Mouse (Mus musculus): ENCODE measurements around the gene Kmt2b. TPM values are rescaled to one million over a fixed set of nuclear protein-coding genes. Genes with fewer than 3 reads are reported as not detected.

The Kmt2b gene
- polyA plus RNA-seq, 1 experiment from 2014 or later: 14.3 TPM

GRCm38 (mm10) chr7:30619202-30619601 lies 30.7 kb upstream of the Kmt2b start:
- no peaks in the 10 kb centered on the region for H3K27me3 ChIP-seq (ENCODE audit: control insufficient read depth, insufficient read depth, low read length)
- ATAC-seq (replicated peaks; ENCODE audit: low FRiP score) (no peak), DNase-seq (ENCODE audit: low spot score) (no peak)
- H3K9me3 ChIP-seq (ENCODE audit: control insufficient read depth, low read length): no peaks in the 10 kb centered on the region
- H3K9ac ChIP-seq (ENCODE audit: low read length): no peak overlapping the region
- peaks cover 3% of the 10 kb centered on the region; the same call in 1 of the 2 replicates for H3K36me3 ChIP-seq (ENCODE audit: control insufficient read depth, insufficient read depth, low read length)
- WGBS: 92% methylated on average over 3 of the region's 3 CpGs
- no peak overlapping the region for H3K4me3 ChIP-seq (ENCODE audit: low read depth, low read length)
- H3K4me2 ChIP-seq (ENCODE audit: low read depth, low read length, severe bottlenecking): no peak overlapping the region
- no peaks in the 10 kb centered on the region for H3K4me1 ChIP-seq (replicated peaks; ENCODE audit: control insufficient read depth, insufficient read depth, low read length)
- no peak overlapping the region for H3K27ac ChIP-seq (ENCODE audit: low read depth, low read length)

GRCm38 (mm10) chr7:30618658-30619057 lies 30.1 kb upstream of the Kmt2b start:
- H3K9ac ChIP-seq (ENCODE audit: low read length): no peak overlapping the region
- no peak overlapping the region for H3K4me3 ChIP-seq (ENCODE audit: low read depth, low read length)
- H3K4me1 ChIP-seq (replicated peaks; ENCODE audit: control insufficient read depth, insufficient read depth, low read length): no peaks in the 10 kb centered on the region
- WGBS: 94% methylated on average over 9 of the region's 9 CpGs
- no peak overlapping the region for H3K4me2 ChIP-seq (ENCODE audit: low read depth, low read length, severe bottlenecking)
- no peak overlapping the region for H3K27ac ChIP-seq (ENCODE audit: low read depth, low read length)
- ATAC-seq (replicated peaks; ENCODE audit: low FRiP score): no peak
- no peaks in the 10 kb centered on the region for H3K27me3 ChIP-seq (ENCODE audit: control insufficient read depth, insufficient read depth, low read length)
- peaks cover 3% of the 10 kb centered on the region; the same call in 1 of the 2 replicates for H3K36me3 ChIP-seq (ENCODE audit: control insufficient read depth, insufficient read depth, low read length)
- DNase-seq (ENCODE audit: low spot score): no peak
- H3K9me3 ChIP-seq (ENCODE audit: control insufficient read depth, low read length): no peaks in the 10 kb centered on the region

DNA sequence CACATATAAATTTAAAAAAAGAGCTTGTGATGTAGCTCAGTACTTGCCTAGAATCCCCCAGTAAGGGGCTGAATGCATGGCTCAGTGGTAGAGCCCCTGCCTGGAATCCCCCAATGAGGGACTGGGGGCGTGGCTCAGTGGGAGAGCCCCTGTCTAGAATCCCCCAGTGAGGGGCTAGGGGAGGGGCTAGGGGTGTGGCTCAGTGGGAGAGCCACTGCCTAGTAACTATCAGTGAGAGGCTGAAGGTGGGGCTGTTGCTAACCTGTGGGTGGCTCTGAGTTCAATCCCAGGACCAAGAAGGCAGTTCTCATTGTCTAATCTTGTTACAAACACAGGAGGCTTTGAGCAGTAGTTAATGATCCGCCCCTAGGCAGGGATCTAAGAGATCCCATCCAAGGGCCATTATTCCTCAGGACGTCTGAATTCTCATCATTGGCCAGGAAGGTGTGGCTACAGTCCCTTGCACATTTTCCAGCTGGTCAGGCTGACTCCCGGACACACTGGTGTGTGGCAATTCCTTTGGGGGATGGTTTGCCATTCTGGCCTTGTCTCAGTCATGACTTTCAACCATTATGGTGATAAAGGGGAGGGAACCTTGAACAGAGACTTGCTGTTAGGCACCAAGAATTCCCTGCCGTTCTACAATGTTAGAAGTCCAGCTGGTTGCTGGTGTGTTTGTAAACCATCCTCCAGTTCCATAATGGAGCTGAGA lies 26.7 kb upstream of the Kmt2b start:
- no peaks in the 10 kb centered on the region for H3K27me3 ChIP-seq (ENCODE audit: control insufficient read depth, insufficient read depth, low read length)
- no peaks in the 10 kb centered on the region for H3K9me3 ChIP-seq (ENCODE audit: control insufficient read depth, low read length)
- H3K9ac ChIP-seq (ENCODE audit: low read length): no peak overlapping the region
- no peak for DNase-seq (ENCODE audit: low spot score)
- H3K4me1 ChIP-seq (replicated peaks; ENCODE audit: control insufficient read depth, insufficient read depth, low read length): no peaks in the 10 kb centered on the region
- H3K4me3 ChIP-seq (ENCODE audit: low read depth, low read length): no peak overlapping the region
- peaks cover 3% of the 10 kb centered on the region; the same call in 1 of the 2 replicates for H3K36me3 ChIP-seq (ENCODE audit: control insufficient read depth, insufficient read depth, low read length)
- WGBS: 55% methylated on average over 5 of the region's 5 CpGs
- no peak for ATAC-seq (replicated peaks; ENCODE audit: low FRiP score)
- no peak overlapping the region for H3K4me2 ChIP-seq (ENCODE audit: low read depth, low read length, severe bottlenecking)
- no peak overlapping the region for H3K27ac ChIP-seq (ENCODE audit: low read depth, low read length)

- Histone ChIP-seq H3K4me1 (replicated peaks; ENCODE audit: control insufficient read depth, insufficient read depth, low read length) (no peaks in the 10 kb centered on the region), H3K4me2 (ENCODE audit: low read depth, low read length, severe bottlenecking) (no peak overlapping the region), H3K9me3 (ENCODE audit: control insufficient read depth, low read length) (no peaks in the 10 kb centered on the region), H3K36me3 (ENCODE audit: control insufficient read depth, insufficient read depth, low read length) (peaks cover 3% of the 10 kb centered on the region; the same call in 1 of the 2 replicates), H3K4me3 (ENCODE audit: low read depth, low read length) (no peak overlapping the region), H3K27ac (ENCODE audit: low read depth, low read length) (no peak overlapping the region), H3K9ac (ENCODE audit: low read length) (no peak overlapping the region), H3K27me3 (ENCODE audit: control insufficient read depth, insufficient read depth, low read length) (no peaks in the 10 kb centered on the region)
- DNase-seq (ENCODE audit: low spot score) (no peak), ATAC-seq (replicated peaks; ENCODE audit: low FRiP score) (no peak)
- WGBS: 88% methylated on average over 2 of the region's 2 CpGs
Observed at GRCm38 (mm10) chr7:30614454-30614853, 25.9 kb upstream of the Kmt2b start.

DNA sequence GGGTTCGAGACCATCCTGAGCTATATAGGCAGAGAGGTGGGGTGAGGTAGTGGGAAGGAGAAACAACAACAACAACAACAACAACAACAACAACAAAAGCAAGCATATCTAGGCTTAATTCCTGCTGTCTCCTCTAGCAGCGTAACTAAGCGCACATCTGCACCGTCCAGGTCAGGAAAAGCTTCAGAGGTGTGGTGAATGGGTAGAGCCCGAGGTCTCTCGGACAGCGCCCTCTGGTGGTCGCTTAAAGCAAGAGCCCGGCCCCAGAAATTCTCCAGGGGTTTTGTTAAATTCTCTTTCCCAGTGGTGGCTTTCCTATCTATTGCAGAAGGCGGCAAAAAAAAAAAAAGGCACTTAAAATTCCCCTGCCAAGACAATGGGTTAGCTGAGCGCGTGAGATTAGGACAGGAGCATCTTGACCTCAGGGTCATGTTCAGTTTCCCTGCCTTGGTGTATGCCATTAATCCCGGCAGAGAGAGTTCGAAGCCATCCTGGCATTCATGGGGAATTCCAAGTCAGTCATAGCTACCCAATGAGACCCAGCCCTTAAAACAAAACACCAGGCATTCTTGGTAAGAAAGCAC lies 25.1 kb upstream of the Kmt2b start:
- WGBS: 22% methylated on average over 14 of the region's 14 CpGs
- Histone ChIP-seq H3K4me1 (replicated peaks; ENCODE audit: control insufficient read depth, insufficient read depth, low read length) (no peaks in the 10 kb centered on the region), H3K4me3 (ENCODE audit: low read depth, low read length) (no peak overlapping the region), H3K27ac (ENCODE audit: low read depth, low read length) (no peak overlapping the region), H3K27me3 (ENCODE audit: control insufficient read depth, insufficient read depth, low read length) (no peaks in the 10 kb centered on the region), H3K9me3 (ENCODE audit: control insufficient read depth, low read length) (no peaks in the 10 kb centered on the region), H3K9ac (ENCODE audit: low read length) (no peak overlapping the region), H3K4me2 (ENCODE audit: low read depth, low read length, severe bottlenecking) (no peak overlapping the region), H3K36me3 (ENCODE audit: control insufficient read depth, insufficient read depth, low read length) (peaks cover 3% of the 10 kb centered on the region; the same call in 1 of the 2 replicates)
- ATAC-seq (replicated peaks; ENCODE audit: low FRiP score) (peak; percentile 64; the same call in 1 of the 2 replicates), DNase-seq (ENCODE audit: low spot score) (peak; percentile 79)

- Histone ChIP-seq H3K4me3 (ENCODE audit: low read depth, low read length) (no peak within 1 kb of the TSS), H3K4me1 (replicated peaks; ENCODE audit: control insufficient read depth, insufficient read depth, low read length) (no peaks in the 10 kb centered on the region), H3K9ac (ENCODE audit: low read length) (no peak within 1 kb of the TSS), H3K36me3 (ENCODE audit: control insufficient read depth, insufficient read depth, low read length) (peaks cover 2% of the 10 kb centered on the region; the same call in 1 of the 2 replicates), H3K27ac (ENCODE audit: low read depth, low read length) (no peak within 1 kb of the TSS), H3K9me3 (ENCODE audit: control insufficient read depth, low read length) (no peaks in the 10 kb centered on the region), H3K4me2 (ENCODE audit: low read depth, low read length, severe bottlenecking) (no peak within 1 kb of the TSS), H3K27me3 (ENCODE audit: control insufficient read depth, insufficient read depth, low read length) (no peaks in the 10 kb centered on the region)
- WGBS: 82% methylated on average over 8 of the region's 8 CpGs
- ATAC-seq (replicated peaks; ENCODE audit: low FRiP score) (no peak), DNase-seq (ENCODE audit: low spot score) (no peak)
Observed at GRCm38 (mm10) chr7:30612654-30613402, 24.3 kb upstream of the Kmt2b start, which contains the start of gene Upk1a. Gene Upk1a, minus strand, starts transcription at chr7:30612847.

GRCm38 (mm10) chr7:30610043-30610442 lies 21.5 kb upstream of the Kmt2b start:
- no peak overlapping the region for H3K27ac ChIP-seq (ENCODE audit: low read depth, low read length)
- H3K27me3 ChIP-seq (ENCODE audit: control insufficient read depth, insufficient read depth, low read length): no peaks in the 10 kb centered on the region
- H3K9ac ChIP-seq (ENCODE audit: low read length): no peak overlapping the region
- no peaks in the 10 kb centered on the region for H3K36me3 ChIP-seq (ENCODE audit: control insufficient read depth, insufficient read depth, low read length)
- no peak for ATAC-seq (replicated peaks; ENCODE audit: low FRiP score)
- no peaks in the 10 kb centered on the region for H3K9me3 ChIP-seq (ENCODE audit: control insufficient read depth, low read length)
- DNase-seq (ENCODE audit: low spot score): no peak
- 67% methylated on average over 7 of the region's 7 CpGs for WGBS
- no peak overlapping the region for H3K4me3 ChIP-seq (ENCODE audit: low read depth, low read length)
- H3K4me2 ChIP-seq (ENCODE audit: low read depth, low read length, severe bottlenecking): no peak overlapping the region
- no peaks in the 10 kb centered on the region for H3K4me1 ChIP-seq (replicated peaks; ENCODE audit: control insufficient read depth, insufficient read depth, low read length)

DNA sequence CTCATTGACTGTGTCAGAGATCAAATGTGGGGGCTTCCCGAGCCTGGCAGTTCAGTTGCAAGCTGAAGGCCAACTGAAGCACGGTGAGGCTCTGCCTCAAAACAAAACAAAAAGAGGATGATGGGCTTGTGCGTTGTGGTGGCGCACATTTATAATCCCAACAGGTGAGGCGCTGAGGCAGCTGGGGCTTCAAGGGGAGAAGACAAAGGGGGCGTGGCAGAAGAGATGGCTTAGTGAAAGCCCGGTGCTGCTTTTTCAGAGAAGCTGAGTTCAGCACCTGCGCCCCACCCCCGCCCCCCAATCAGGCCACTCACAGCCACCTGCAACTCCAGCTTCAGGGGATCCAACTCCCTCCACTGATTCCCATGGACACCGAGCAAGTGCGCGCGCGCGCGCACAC lies 19.9 kb upstream of the Kmt2b start:
- H3K36me3 ChIP-seq (ENCODE audit: control insufficient read depth, insufficient read depth, low read length): no peaks in the 10 kb centered on the region
- WGBS: 47% methylated on average over 16 of the region's 16 CpGs
- no peak overlapping the region for H3K4me3 ChIP-seq (ENCODE audit: low read depth, low read length)
- H3K27ac ChIP-seq (ENCODE audit: low read depth, low read length): no peak overlapping the region
- H3K4me2 ChIP-seq (ENCODE audit: low read depth, low read length, severe bottlenecking): no peak overlapping the region
- no peaks in the 10 kb centered on the region for H3K4me1 ChIP-seq (replicated peaks; ENCODE audit: control insufficient read depth, insufficient read depth, low read length)
- ATAC-seq (replicated peaks; ENCODE audit: low FRiP score): no peak
- H3K27me3 ChIP-seq (ENCODE audit: control insufficient read depth, insufficient read depth, low read length): no peaks in the 10 kb centered on the region
- no peaks in the 10 kb centered on the region for H3K9me3 ChIP-seq (ENCODE audit: control insufficient read depth, low read length)
- DNase-seq (ENCODE audit: low spot score): no peak
- no peak overlapping the region for H3K9ac ChIP-seq (ENCODE audit: low read length)
